Mouse (Mus musculus) embryonic facial prominence, embryonic 14.5 days (tissue): ENCODE measurements at regions not wholly inside any gene's neighbourhood (a gene's known extent, or its start where the extent isn't known, plus 50 kb on each side); places are given as distances from the start of the nearest gene placed in this dataset.
A peak's percentile ranks its signal among the peaks of the same experiment; 100 is the strongest.

ENCODE experiments used
- ATAC-seq: fragments of 200-750 bp; cut with Nextera tagmentation; 2 replicates; pipeline ENCODE4 v1.8.0; 2017; ENCODE audit warnings: low read depth, moderate number of reproducible peaks, moderate TSS enrichment
- DNase-seq: peaks from one replicate; pipeline ENCODE4 v3.0.0-alpha.2; 2015; ENCODE audit warnings: low spot score
- H3K27ac ChIP-seq: fragments of 300-500 bp; sonication (generic); replicated peaks from 2 replicates; pipeline ENCODE4 v1.5.1; 2014; ENCODE audit warnings: low read depth, mild to moderate bottlenecking, low read length, moderate library complexity
- H3K27me3 ChIP-seq: fragments of 300-500 bp; sonication (generic); replicated peaks from 2 replicates; pipeline ENCODE4 v1.6.1; 2014; ENCODE audit warnings: low read length; ENCODE audit not compliant: control insufficient read depth, insufficient read depth
- H3K36me3 ChIP-seq: fragments of 300-500 bp; sonication (generic); 2 replicates; pipeline ENCODE4 v1.6.1; 2014; ENCODE audit warnings: low read length, mixed read lengths; ENCODE audit not compliant: control insufficient read depth, insufficient read depth
- H3K4me1 ChIP-seq: fragments of 300-500 bp; sonication (generic); 2 replicates; pipeline ENCODE4 v1.6.1; 2014; ENCODE audit warnings: antibody characterized with exemption, low read length; ENCODE audit not compliant: control insufficient read depth, insufficient read depth
- H3K4me2 ChIP-seq: fragments of 300-500 bp; sonication (generic); 2 replicates; pipeline ENCODE4 v1.6.1; 2014; ENCODE audit warnings: low read depth, mild to moderate bottlenecking, low read length, moderate library complexity, mixed read lengths
- H3K4me3 ChIP-seq: fragments of 300-500 bp; sonication (generic); 2 replicates; pipeline ENCODE4 v1.5.1; 2014; ENCODE audit warnings: low read depth, mild to moderate bottlenecking, low read length
- H3K9ac ChIP-seq: fragments of 300-500 bp; sonication (generic); 2 replicates; pipeline ENCODE4 v1.6.1; 2014; ENCODE audit warnings: low read depth, mild to moderate bottlenecking, low read length, moderate library complexity, mixed read lengths
- H3K9me3 ChIP-seq: fragments of 300-500 bp; sonication (generic); 2 replicates; pipeline ENCODE4 v1.6.1; 2016; ENCODE audit warnings: low read length; ENCODE audit not compliant: control insufficient read depth
- WGBS: fragments of 180-500 bp; shearing (Covaris S2); extraction: QIAGEN DNeasy Blood & Tissue Kit; methylation state at CpG from one replicate; pipeline ENCODE4 v1.1.7; 2014; 5-methylcytosine and 5-hydroxymethylcytosine counted together

- no peaks in the 10 kb centered on the region for H3K9me3 ChIP-seq
Observed at GRCm38 (mm10) chr15:27258984-27259853, 207.3 kb upstream of the Ank start.

GRCm38 (mm10) chr15:27259854-27260191 is 206.7 kb upstream of the Ank start:
- H3K9me3 ChIP-seq = no peaks in the 10 kb centered on the region
- DNase-seq = no peak
- H3K9ac ChIP-seq = no peak overlapping the region
- no peaks in the 10 kb centered on the region for H3K36me3 ChIP-seq
- no peaks in the 10 kb centered on the region for H3K27me3 ChIP-seq
- WGBS = 66% methylated on average over 2 of the region's 2 CpGs
- no peak overlapping the region for H3K4me3 ChIP-seq
- ATAC-seq = no peak
- no peak overlapping the region for H3K27ac ChIP-seq
- H3K4me2 ChIP-seq = no peak overlapping the region
- no peaks in the 10 kb centered on the region for H3K4me1 ChIP-seq

More at GRCm38 (mm10) chr15:27258984-27259853, 207.3 kb upstream of the Ank start:
- no peaks in the 10 kb centered on the region for H3K36me3 ChIP-seq
- H3K4me2 ChIP-seq = no peak overlapping the region
- H3K4me1 ChIP-seq = no peaks in the 10 kb centered on the region
- DNase-seq (no peak), ATAC-seq (no peak)
- no peak overlapping the region for H3K9ac ChIP-seq
- no peaks in the 10 kb centered on the region for H3K27me3 ChIP-seq
- WGBS = 75% methylated on average over 6 of the region's 6 CpGs
- H3K4me3 ChIP-seq = no peak overlapping the region
- no peak overlapping the region for H3K27ac ChIP-seq

- H3K36me3 ChIP-seq = no peaks in the 10 kb centered on the region
- ATAC-seq (no peak), DNase-seq (no peak)
- no peaks in the 10 kb centered on the region for H3K9me3 ChIP-seq
- 93% methylated on average over 2 of the region's 2 CpGs for WGBS
- H3K4me3 ChIP-seq = no peak overlapping the region
- H3K9ac ChIP-seq = no peak overlapping the region
- no peak overlapping the region for H3K4me2 ChIP-seq
- no peaks in the 10 kb centered on the region for H3K27me3 ChIP-seq
- no peak overlapping the region for H3K27ac ChIP-seq
- H3K4me1 ChIP-seq = no peaks in the 10 kb centered on the region
Observed at GRCm38 (mm10) chr15:27270203-27270602, 196.3 kb upstream of the Ank start.

DNA sequence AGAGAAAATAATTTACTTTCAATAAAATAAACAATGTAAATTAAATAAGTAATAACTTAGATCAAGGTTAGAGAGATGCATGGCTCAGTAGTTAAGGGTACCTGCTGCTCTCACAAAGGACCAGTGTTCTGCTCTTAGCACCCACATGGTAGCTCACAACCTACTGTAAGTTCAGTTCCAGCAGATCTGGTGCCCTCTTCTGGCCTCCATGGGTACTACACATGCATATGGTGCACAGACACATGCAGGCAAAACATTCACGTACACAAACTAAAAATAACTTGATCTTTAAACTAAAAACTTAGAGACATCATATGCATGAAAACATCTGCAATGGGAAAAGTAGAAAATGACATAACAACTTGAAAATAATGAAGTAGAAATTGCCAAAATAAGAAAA is 184.2 kb upstream of the Ank start:
- no peaks in the 10 kb centered on the region for H3K4me1 ChIP-seq
- H3K9ac ChIP-seq = no peak overlapping the region
- H3K27me3 ChIP-seq = no peaks in the 10 kb centered on the region
- no peak for DNase-seq
- H3K4me3 ChIP-seq = no peak overlapping the region
- H3K36me3 ChIP-seq = no peaks in the 10 kb centered on the region
- H3K27ac ChIP-seq = no peak overlapping the region
- ATAC-seq = no peak
- peaks cover 18% of the 10 kb centered on the region for H3K9me3 ChIP-seq
- H3K4me2 ChIP-seq = no peak overlapping the region
- WGBS = 83% methylated on average over 1 of the region's 1 CpGs

DNA sequence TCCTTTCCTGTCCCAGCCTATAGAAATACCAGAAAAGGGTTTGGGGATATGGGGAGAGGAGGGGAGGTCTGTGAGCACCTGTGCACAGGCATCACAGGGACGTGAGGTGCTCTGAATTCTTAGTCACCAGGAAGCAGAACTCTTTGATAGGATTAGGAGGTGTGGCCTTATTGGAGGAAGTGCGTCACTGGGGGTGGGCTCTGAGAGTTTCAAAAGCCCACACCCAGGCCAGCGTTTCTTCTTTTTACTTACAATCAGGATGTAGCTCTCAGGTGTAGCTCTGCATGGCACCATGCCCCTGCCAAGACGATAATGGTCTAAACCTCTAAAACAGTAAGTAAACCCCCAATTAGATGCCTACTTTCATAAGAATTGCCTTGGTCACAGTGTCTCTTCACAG is 162.6 kb upstream of the Ank start:
- no peak overlapping the region for H3K27ac ChIP-seq
- no peaks in the 10 kb centered on the region for H3K27me3 ChIP-seq
- no peaks in the 10 kb centered on the region for H3K4me1 ChIP-seq
- no peaks in the 10 kb centered on the region for H3K36me3 ChIP-seq
- H3K4me2 ChIP-seq = no peak overlapping the region
- H3K9ac ChIP-seq = no peak overlapping the region
- H3K9me3 ChIP-seq = no peaks in the 10 kb centered on the region
- 67% methylated on average over 4 of the region's 4 CpGs for WGBS
- no peak for DNase-seq
- no peak overlapping the region for H3K4me3 ChIP-seq
- no peak for ATAC-seq

GRCm38 (mm10) chr15:27304256-27304655 is 162.2 kb upstream of the Ank start:
- Histone ChIP-seq H3K27me3 (no peaks in the 10 kb centered on the region), H3K36me3 (no peaks in the 10 kb centered on the region), H3K9ac (no peak overlapping the region), H3K27ac (no peak overlapping the region), H3K9me3 (no peaks in the 10 kb centered on the region), H3K4me1 (no peaks in the 10 kb centered on the region), H3K4me2 (no peak overlapping the region), H3K4me3 (no peak overlapping the region)
- no peak for DNase-seq
- 69% methylated on average over 7 of the region's 7 CpGs for WGBS
- no peak for ATAC-seq

- ATAC-seq (no peak), DNase-seq (no peak)
- Histone ChIP-seq H3K4me3 (no peak overlapping the region), H3K9me3 (no peaks in the 10 kb centered on the region), H3K9ac (no peak overlapping the region), H3K27me3 (no peaks in the 10 kb centered on the region), H3K27ac (no peak overlapping the region), H3K4me2 (no peak overlapping the region), H3K36me3 (no peaks in the 10 kb centered on the region), H3K4me1 (no peaks in the 10 kb centered on the region)
- 87% methylated on average over 4 of the region's 4 CpGs for WGBS
Observed at GRCm38 (mm10) chr15:27305035-27305434, 161.4 kb upstream of the Ank start.

GRCm38 (mm10) chr15:27308639-27309038 is 157.8 kb upstream of the Ank start:
- WGBS = 39% methylated on average over 4 of the region's 4 CpGs
- no peak for ATAC-seq

More at GRCm38 (mm10) chr15:27308639-27309038, 157.8 kb upstream of the Ank start:
- Histone ChIP-seq H3K4me1 (no peaks in the 10 kb centered on the region), H3K27me3 (no peaks in the 10 kb centered on the region), H3K4me3 (no peak overlapping the region), H3K4me2 (no peak overlapping the region), H3K9ac (no peak overlapping the region), H3K9me3 (no peaks in the 10 kb centered on the region), H3K27ac (no peak overlapping the region), H3K36me3 (no peaks in the 10 kb centered on the region)
- peak; percentile 31 for DNase-seq
